Mouse (Mus musculus) midbrain, embryonic 16.5 days (tissue): ENCODE results near the gene Fam205a1. TPM values are rescaled to one million over a fixed set of nuclear protein-coding genes. Genes with fewer than 3 reads are reported as not detected.
"Not testable (repeated sequence)": the region's sequence is repeated elsewhere in the genome, so short reads cannot be mapped to it uniquely, and the experiment has no call there.

Source experiments
- ATAC-seq: fragments of 200-750 bp; cut with Nextera tagmentation; 2 replicates; pipeline ENCODE4 v1.8.0; 2017; ENCODE audit warnings: moderate TSS enrichment
- H3K27ac ChIP-seq: fragments of 300-500 bp; sonication (generic); 2 replicates; pipeline ENCODE4 v1.5.1; 2014; ENCODE audit warnings: mild to moderate bottlenecking, low read length, mixed read lengths
- H3K27me3 ChIP-seq: fragments of 300-500 bp; sonication (generic); 2 replicates; pipeline ENCODE4 v1.6.1; 2014; ENCODE audit warnings: low read depth, low read length, mixed read lengths; ENCODE audit not compliant: control insufficient read depth, insufficient read depth
- H3K36me3 ChIP-seq: fragments of 300-500 bp; sonication (generic); 2 replicates; pipeline ENCODE4 v1.6.1; 2014; ENCODE audit warnings: mild to moderate bottlenecking, low read length, moderate library complexity, mixed read lengths; ENCODE audit not compliant: control insufficient read depth, insufficient read depth
- H3K4me1 ChIP-seq: fragments of 300-500 bp; sonication (generic); 2 replicates; pipeline ENCODE4 v1.6.1; 2014; ENCODE audit warnings: mild to moderate bottlenecking, low read length, mixed read lengths; ENCODE audit not compliant: control insufficient read depth, insufficient read depth
- H3K4me2 ChIP-seq: fragments of 300-500 bp; sonication (generic); 2 replicates; pipeline ENCODE4 v1.6.1; 2014; ENCODE audit warnings: mild to moderate bottlenecking, low read length, mixed read lengths
- H3K4me3 ChIP-seq: fragments of 300-500 bp; sonication (generic); 2 replicates; pipeline ENCODE4 v1.5.1; 2014; ENCODE audit warnings: low read depth, mild to moderate bottlenecking, low read length, moderate library complexity, mixed read lengths
- H3K9ac ChIP-seq: fragments of 300-500 bp; sonication (generic); 2 replicates; pipeline ENCODE4 v1.6.1; 2014; ENCODE audit warnings: low read depth, low read length, mixed read lengths
- H3K9me3 ChIP-seq: fragments of 300-500 bp; sonication (generic); replicated peaks from 2 replicates; pipeline ENCODE4 v1.6.1; 2014; ENCODE audit warnings: mild to moderate bottlenecking, low read length, mixed read lengths; ENCODE audit not compliant: control insufficient read depth, poor library complexity, severe bottlenecking
- WGBS: fragments of 180-500 bp; shearing (Covaris S2); extraction: QIAGEN DNeasy Blood & Tissue Kit; methylation state at CpG from one replicate; pipeline ENCODE4 v1.1.7; 2014; 5-methylcytosine and 5-hydroxymethylcytosine counted together
- polyA plus RNA-seq: library from polyadenylated mRNA; unstranded; fragments of >200 nt; fragmentation: Nextera tagmentation; extraction: Ambion mirVana; gene quantifications from 2 replicates; pipeline ENCODE4 v1.2.1, GENCODE M21; 2015

Fam205a1 gene
- polyA plus RNA-seq, 1 experiment from 2014 or later: 0.06 TPM

DNA sequence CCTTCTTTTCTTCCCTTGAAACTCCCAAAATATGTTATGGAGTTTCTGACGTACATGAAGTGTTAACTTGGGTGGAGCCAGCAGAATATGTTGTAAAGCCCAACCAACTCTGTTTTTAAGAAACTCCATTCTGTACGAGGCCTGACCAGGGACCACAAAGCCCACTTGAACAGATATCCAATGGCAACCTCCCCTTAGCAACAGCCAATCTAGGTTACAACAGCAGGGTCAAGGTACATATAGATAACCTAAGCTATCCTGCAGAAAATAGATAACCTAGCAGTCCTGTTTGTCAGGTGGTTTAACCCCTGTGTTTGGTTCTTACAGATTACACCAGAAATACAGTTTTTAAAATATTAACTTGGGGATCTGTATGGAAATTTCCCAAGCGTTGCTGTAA lies 13.7 kb upstream of the Fam205a1 start:
- Histone ChIP-seq H3K4me2 (no peak overlapping the region), H3K4me3 (no peak overlapping the region), H3K9ac (no peak overlapping the region), H3K4me1 (no peaks in the 10 kb centered on the region), H3K27me3 (no peaks in the 10 kb centered on the region), H3K27ac (no peak overlapping the region), H3K36me3 (no peaks in the 10 kb centered on the region), H3K9me3 (no peaks in the 10 kb centered on the region)
- no peak for ATAC-seq
- WGBS: 76% methylated on average over 3 of the region's 3 CpGs

DNA sequence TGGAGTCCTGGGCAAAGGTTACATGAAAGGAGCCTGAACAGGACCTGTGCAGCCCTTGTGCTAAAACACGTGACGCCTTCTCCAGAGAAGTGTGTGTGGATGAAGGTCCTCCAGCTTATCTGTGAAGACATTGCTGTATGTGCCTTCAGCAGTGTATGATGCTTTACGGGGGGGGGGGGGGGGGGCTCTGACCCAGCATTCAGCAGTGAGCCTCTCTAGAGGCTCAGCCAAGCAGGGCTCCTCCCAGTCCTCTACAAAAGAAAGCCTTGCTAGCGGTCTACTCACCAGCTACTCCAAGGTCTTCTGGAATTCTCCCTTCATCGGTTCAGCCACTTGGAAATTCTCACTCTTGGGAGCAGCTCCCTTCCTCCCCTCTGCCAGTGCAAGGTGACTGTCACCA lies 9.8 kb upstream of the Fam205a1 start:
- not testable (repeated sequence) for H3K4me3 ChIP-seq, H3K36me3 ChIP-seq, H3K4me1 ChIP-seq, H3K27ac ChIP-seq, H3K9me3 ChIP-seq, H3K27me3 ChIP-seq, ATAC-seq, H3K4me2 ChIP-seq, H3K9ac ChIP-seq
- WGBS: 94% methylated on average over 5 of the region's 5 CpGs

- 83% methylated on average over 9 of the region's 9 CpGs for WGBS
- not testable (repeated sequence) for H3K4me2 ChIP-seq, H3K4me3 ChIP-seq, H3K4me1 ChIP-seq, H3K9me3 ChIP-seq, H3K27ac ChIP-seq, H3K27me3 ChIP-seq, H3K36me3 ChIP-seq, ATAC-seq, H3K9ac ChIP-seq
These were observed 6.8 kb upstream of the Fam205a1 start for GRCm38 (mm10) chr4:42860483-42860882.

DNA sequence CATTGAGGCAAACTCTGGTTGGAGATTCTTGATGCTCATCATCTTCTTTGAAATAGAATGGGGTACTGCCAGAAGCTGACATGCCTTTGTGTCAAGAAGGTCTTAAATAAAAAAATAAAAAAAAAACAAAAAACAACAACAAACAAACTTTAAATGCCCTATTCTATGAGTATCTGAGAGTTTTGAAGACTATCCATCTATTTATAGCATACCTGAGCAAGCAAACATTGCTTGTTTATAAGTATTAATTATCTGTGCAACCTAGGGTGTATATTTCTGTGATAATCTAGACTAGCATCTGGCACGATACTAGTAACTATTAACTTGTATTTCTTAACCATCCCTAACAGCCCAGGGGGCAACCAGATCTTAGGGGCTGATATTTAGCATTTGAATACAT lies 3.0 kb upstream of the Fam205a1 start, which contains the start of gene Gm12394:
TSS of gene Gm12394 (minus strand) at position 101 of the 400 bp plus-strand sequence.
- H3K27ac ChIP-seq, H3K4me1 ChIP-seq, H3K9me3 ChIP-seq, H3K27me3 ChIP-seq, H3K4me3 ChIP-seq, H3K9ac ChIP-seq, H3K36me3 ChIP-seq, H3K4me2 ChIP-seq, ATAC-seq: not testable (repeated sequence)
- 75% methylated on average over 1 of the region's 1 CpGs for WGBS

Other genes starting within 250 kb of the Fam205a1 start
- not detected in 2 replicates for gene Gm10591, start 241.7 kb downstream of the Fam205a1 start, polyA plus RNA-seq
- gene Gm2564, start 224.2 kb downstream of the Fam205a1 start, polyA plus RNA-seq: not detected in 2 replicates
- gene Ccl27b, start 198.6 kb downstream of the Fam205a1 start, polyA plus RNA-seq: not detected in 2 replicates
- gene Il11ra2, start 192.0 kb downstream of the Fam205a1 start, polyA plus RNA-seq: not detected in 2 replicates
- 0.70 TPM in 1 of 2 replicates, not detected in the other for gene 4930578G10Rik, start 118.3 kb downstream of the Fam205a1 start, polyA plus RNA-seq
- gene Ccl19, start 97.3 kb downstream of the Fam205a1 start, polyA plus RNA-seq: not detected in 2 replicates
- 0.63 and 2.1 TPM in 2 replicates for gene Ccl21a, start 79.9 kb downstream of the Fam205a1 start, polyA plus RNA-seq
- gene Gm12394, start 2.9 kb upstream of the Fam205a1 start, polyA plus RNA-seq: 0.67 and 0.76 TPM in 2 replicates
- gene Fam205c, start 20.3 kb upstream of the Fam205a1 start, polyA plus RNA-seq: 2.0 and 2.3 TPM in 2 replicates
- gene Phf24, start 62.8 kb upstream of the Fam205a1 start, polyA plus RNA-seq: 44.1 and 45.8 TPM in 2 replicates
- gene Dnajb5, start 95.9 kb upstream of the Fam205a1 start, polyA plus RNA-seq: 53.8 and 56.8 TPM in 2 replicates
- 0.43 and 0.57 TPM in 2 replicates for gene 1700022I11Rik, start 115.7 kb upstream of the Fam205a1 start, polyA plus RNA-seq
- 498 and 509 TPM in 2 replicates for gene Vcp, start 146.6 kb upstream of the Fam205a1 start, polyA plus RNA-seq
- 26.9 and 30.0 TPM in 2 replicates for gene Fancg, start 156.6 kb upstream of the Fam205a1 start, polyA plus RNA-seq
- 29.0 and 32.0 TPM in 2 replicates for gene Pigo, start 171.9 kb upstream of the Fam205a1 start, polyA plus RNA-seq
- 211 and 234 TPM in 2 replicates for gene Stoml2, start 177.8 kb upstream of the Fam205a1 start, polyA plus RNA-seq
- gene Fam214b, start 192.3 kb upstream of the Fam205a1 start, polyA plus RNA-seq: 43.4 and 49.9 TPM in 2 replicates
- gene Unc13b, start 205.1 kb upstream of the Fam205a1 start, polyA plus RNA-seq: 19.5 and 20.8 TPM in 2 replicates